Mouse (Mus musculus) cerebellum, postnatal 25 days (tissue): ENCODE measurements at regions not wholly inside any gene's neighbourhood (a gene's known extent, or its start where the extent isn't known, plus 50 kb on each side); places are given as distances from the start of the nearest gene placed in this dataset.
A peak's percentile ranks its signal among the peaks of the same experiment; 100 is the strongest.
"Not testable (repeated sequence)": the region's sequence is repeated elsewhere in the genome, so short reads cannot be mapped to it uniquely, and the experiment has no call there.

Source experiments
- DNase-seq, 2 experiments: peaks; one replicate each; pipeline ENCODE4 v3.0.0; 2021; ENCODE audit warnings: mixed read lengths in 2 of 2

GRCm38 (mm10) chr13:61805300-61805699, 235.4 kb upstream of the Cts3 start:
- DNase-seq: not testable (repeated sequence)

GRCm38 (mm10) chr13:61804168-61804874, 234.4 kb upstream of the Cts3 start:
- peak; percentile 2 to 5 for DNase-seq

GRCm38 (mm10) chr13:61803763-61804162, 233.8 kb upstream of the Cts3 start:
- DNase-seq: not testable (repeated sequence)

GRCm38 (mm10) chr13:61763457-61763856, 193.5 kb upstream of the Cts3 start:
- not testable (repeated sequence) for DNase-seq
